Comparison of ENCODE assay signal across 8 mouse cellular contexts in genomic region chr13:21506221-21506649, GRCm38 (mm10). TPM values are rescaled to one million over a fixed set of nuclear protein-coding genes. Genes with fewer than 3 reads are reported as not detected.
DNase-seq lines count a peak whose midpoint lies in the region; ATAC-seq lines count a peak whose summit lies in the region.

No protein-coding gene starts in this region.

- peak overlapping the region; percentile 83 for H3K9ac ChIP-seq in heart, embryonic 16.5 days (ENCODE audit: low read length)
- H3K9ac ChIP-seq in liver, embryonic 15.5 days: peak overlapping the region; percentile 62
- H3K9ac ChIP-seq in neural tube, embryonic 12.5 days: peak overlapping the region; percentile 59

- H3K4me2 ChIP-seq in heart, embryonic 16.5 days (ENCODE audit: low read depth, low read length): peak overlapping the region; percentile 60
- H3K4me2 ChIP-seq in liver, embryonic 15.5 days: peak overlapping the region; percentile 65
- H3K4me2 ChIP-seq in neural tube, embryonic 12.5 days (replicated peaks): peak overlapping the region; percentile 67

- DNase-seq in CD8-positive naive resting alpha-beta T cell, adult 2 months (ENCODE audit: low read depth in 2 of 2, low spot score in 2 of 2): peak; percentile 43 to 66
- DNase-seq in c-Kit-positive CD71-negative TER-119-negative erythroid progenitor cells, embryonic 14.5 days (ENCODE audit: low read depth): peak; percentile 77
- peak; percentile 83 for DNase-seq in forebrain, embryonic 10.5 days (ENCODE audit: extremely low spot score, low spot score)
- peak; percentile 85 to 91 for DNase-seq in kidney, postnatal 36 days
- peak; percentile 88 for DNase-seq in telencephalon, adult 2 months (ENCODE audit: low read depth, low spot score)

- ATAC-seq in heart, embryonic 16.5 days (replicated peaks; ENCODE audit: extremely low read depth, insufficient read depth, low FRiP score): peak; percentile 100
- peak; percentile 99 for ATAC-seq in liver, embryonic 15.5 days (ENCODE audit: insufficient read depth)
- peak; percentile 96 for ATAC-seq in neural tube, embryonic 12.5 days (ENCODE audit: low FRiP score, low read depth)

- WGBS in forebrain, embryonic 10.5 days: under 1% methylated on average over 21 of the region's 21 CpGs
- under 1% methylated on average over 21 of the region's 21 CpGs for WGBS in heart, embryonic 16.5 days
- under 1% methylated on average over 21 of the region's 21 CpGs for WGBS in liver, embryonic 15.5 days (ENCODE audit: insufficient replicate concordance)
- WGBS in neural tube, embryonic 12.5 days: under 1% methylated on average over 21 of the region's 21 CpGs

- H3K27me3 ChIP-seq in forebrain, embryonic 10.5 days (ENCODE audit: poor library complexity, severe bottlenecking): no peaks in the 10 kb centered on the region
- H3K27me3 ChIP-seq in heart, embryonic 16.5 days (ENCODE audit: control insufficient read depth, insufficient read depth, low read length): no peaks in the 10 kb centered on the region
- no peaks in the 10 kb centered on the region for H3K27me3 ChIP-seq in liver, embryonic 15.5 days
- no peaks in the 10 kb centered on the region for H3K27me3 ChIP-seq in neural tube, embryonic 12.5 days (replicated peaks)

- no peaks in the 10 kb centered on the region for H3K9me3 ChIP-seq in forebrain, embryonic 10.5 days
- no peaks in the 10 kb centered on the region for H3K9me3 ChIP-seq in heart, embryonic 16.5 days (replicated peaks; ENCODE audit: control insufficient read depth, low read length)
- H3K9me3 ChIP-seq in liver, embryonic 15.5 days (replicated peaks): no peaks in the 10 kb centered on the region
- no peaks in the 10 kb centered on the region for H3K9me3 ChIP-seq in neural tube, embryonic 12.5 days

- peak overlapping the region; percentile 61 for H3K4me3 ChIP-seq in forebrain, embryonic 10.5 days
- H3K4me3 ChIP-seq in heart, embryonic 16.5 days (ENCODE audit: low read length): peak overlapping the region; percentile 78
- H3K4me3 ChIP-seq in liver, embryonic 15.5 days (replicated peaks): peak overlapping the region; percentile 71
- H3K4me3 ChIP-seq in neural tube, embryonic 12.5 days: peak overlapping the region; percentile 58

- no peaks in the 10 kb centered on the region for H3K36me3 ChIP-seq in forebrain, embryonic 10.5 days (replicated peaks)
- no peaks in the 10 kb centered on the region for H3K36me3 ChIP-seq in heart, embryonic 16.5 days (ENCODE audit: control insufficient read depth, insufficient read depth)
- H3K36me3 ChIP-seq in liver, embryonic 15.5 days (replicated peaks): no peaks in the 10 kb centered on the region
- H3K36me3 ChIP-seq in neural tube, embryonic 12.5 days: no peaks in the 10 kb centered on the region

- H3K4me1 ChIP-seq in forebrain, embryonic 10.5 days: peaks cover 9% of the 10 kb centered on the region
- peaks cover 4% of the 10 kb centered on the region; the same call in 1 of the 2 replicates for H3K4me1 ChIP-seq in heart, embryonic 16.5 days (ENCODE audit: control insufficient read depth, insufficient read depth, low read length)
- peaks cover 7% of the 10 kb centered on the region for H3K4me1 ChIP-seq in liver, embryonic 15.5 days (replicated peaks)
- no peaks in the 10 kb centered on the region; the same call in 1 of the 2 replicates for H3K4me1 ChIP-seq in neural tube, embryonic 12.5 days

- peak overlapping the region; percentile 89 for H3K27ac ChIP-seq in forebrain, embryonic 10.5 days
- peak overlapping the region; percentile 87 for H3K27ac ChIP-seq in heart, embryonic 16.5 days (ENCODE audit: low read length)
- 0 out of 2 replicates have a peak overlapping the region, but pooled peaks have one; percentile 51 for H3K27ac ChIP-seq in liver, embryonic 15.5 days (replicated peaks)
- peak overlapping the region; percentile 57 for H3K27ac ChIP-seq in neural tube, embryonic 12.5 days

RNA-seq across cellular contexts. Expression of gene Gm11273, which starts 5.0 kb away (rescaled TPM):
- 4.7 and 6.9 TPM in 2 replicates for polyA plus RNA-seq in forebrain, embryonic 10.5 days (2016; fragmentation: Nextera tagmentation; extraction: Ambion mirVana)
- polyA plus RNA-seq in heart, embryonic 16.5 days (2015; fragmentation: Nextera tagmentation; extraction: Ambion mirVana): 20.3 and 62.4 TPM in 2 replicates
- polyA plus RNA-seq in liver, embryonic 15.5 days (2015; fragmentation: Nextera tagmentation; extraction: Ambion mirVana): 4.8 and 7.3 TPM in 2 replicates
- 2.4 and 3.0 TPM in 2 replicates for polyA plus RNA-seq in neural tube, embryonic 12.5 days (2016; fragmentation: Nextera tagmentation; extraction: Ambion mirVana)

RNA-seq across cellular contexts. Expression of gene AK157302, which starts 11.2 kb away (rescaled TPM):
- polyA plus RNA-seq in forebrain, embryonic 10.5 days (2016; fragmentation: Nextera tagmentation; extraction: Ambion mirVana): 0.29 and 0.31 TPM in 2 replicates
- 0.77 and 4.1 TPM in 2 replicates for polyA plus RNA-seq in heart, embryonic 16.5 days (2015; fragmentation: Nextera tagmentation; extraction: Ambion mirVana)
- 0.59 and 0.71 TPM in 2 replicates for polyA plus RNA-seq in liver, embryonic 15.5 days (2015; fragmentation: Nextera tagmentation; extraction: Ambion mirVana)
- 0.19 and 0.40 TPM in 2 replicates for polyA plus RNA-seq in neural tube, embryonic 12.5 days (2016; fragmentation: Nextera tagmentation; extraction: Ambion mirVana)

RNA-seq across cellular contexts. Expression of gene Zkscan8, which starts 24.7 kb away (rescaled TPM):
- 7.0 and 9.1 TPM in 2 replicates for polyA plus RNA-seq in forebrain, embryonic 10.5 days (2016; fragmentation: Nextera tagmentation; extraction: Ambion mirVana)
- polyA plus RNA-seq in heart, embryonic 16.5 days (2015; fragmentation: Nextera tagmentation; extraction: Ambion mirVana): 3.7 and 4.7 TPM in 2 replicates
- polyA plus RNA-seq in liver, embryonic 15.5 days (2015; fragmentation: Nextera tagmentation; extraction: Ambion mirVana): 1.1 and 1.2 TPM in 2 replicates
- 5.9 and 6.8 TPM in 2 replicates for polyA plus RNA-seq in neural tube, embryonic 12.5 days (2016; fragmentation: Nextera tagmentation; extraction: Ambion mirVana)

RNA-seq across cellular contexts. Expression of gene Gm10065, which starts 27.0 kb away (rescaled TPM):
- 1.1 TPM in 1 of 2 replicates, not detected in the other for polyA plus RNA-seq in forebrain, embryonic 10.5 days (2016; fragmentation: Nextera tagmentation; extraction: Ambion mirVana)
- not detected in 2 replicates for polyA plus RNA-seq in heart, embryonic 16.5 days (2015; fragmentation: Nextera tagmentation; extraction: Ambion mirVana)
- not detected in 2 replicates for polyA plus RNA-seq in liver, embryonic 15.5 days (2015; fragmentation: Nextera tagmentation; extraction: Ambion mirVana)
- not detected in 2 replicates for polyA plus RNA-seq in neural tube, embryonic 12.5 days (2016; fragmentation: Nextera tagmentation; extraction: Ambion mirVana)

RNA-seq across cellular contexts. Expression of gene Zkscan4, which starts 27.5 kb away (rescaled TPM):
- polyA plus RNA-seq in forebrain, embryonic 10.5 days (2016; fragmentation: Nextera tagmentation; extraction: Ambion mirVana): 3.7 and 4.0 TPM in 2 replicates
- 1.9 and 2.2 TPM in 2 replicates for polyA plus RNA-seq in heart, embryonic 16.5 days (2015; fragmentation: Nextera tagmentation; extraction: Ambion mirVana)
- 0.31 and 0.38 TPM in 2 replicates for polyA plus RNA-seq in liver, embryonic 15.5 days (2015; fragmentation: Nextera tagmentation; extraction: Ambion mirVana)
- 6.0 and 6.2 TPM in 2 replicates for polyA plus RNA-seq in neural tube, embryonic 12.5 days (2016; fragmentation: Nextera tagmentation; extraction: Ambion mirVana)

Comparison
In these comparisons a context has a peak if more than half of its experiments do, and no peak if none do; other contexts are left out.
1. Peak in every context shown above with its lines: DNase-seq, ATAC-seq, H3K4me3 ChIP-seq and H3K27ac ChIP-seq.